Mouse (Mus musculus) forebrain, embryonic 13.5 days (tissue): ENCODE results near the gene Arid4b. TPM values are rescaled to one million over a fixed set of nuclear protein-coding genes. Genes with fewer than 3 reads are reported as not detected.

Experiments used
- ATAC-seq: fragments of 200-750 bp; cut with Nextera tagmentation; 2 replicates; pipeline ENCODE4 v1.8.0; 2017
- H3K27ac ChIP-seq: fragments of 300-500 bp; sonication (generic); 2 replicates; pipeline ENCODE4 v1.5.1; 2015; ENCODE audit warnings: inconsistent platforms, mild to moderate bottlenecking, moderate library complexity
- H3K27me3 ChIP-seq: fragments of 300-500 bp; sonication (generic); 2 replicates; pipeline ENCODE4 v1.6.1; 2015; ENCODE audit warnings: mild to moderate bottlenecking, inconsistent platforms
- H3K36me3 ChIP-seq: fragments of 300-500 bp; sonication (generic); 2 replicates; pipeline ENCODE4 v1.6.1; 2015; ENCODE audit warnings: mild to moderate bottlenecking, inconsistent platforms; ENCODE audit not compliant: poor library complexity, severe bottlenecking
- H3K4me1 ChIP-seq: fragments of 300-500 bp; sonication (generic); 2 replicates; pipeline ENCODE4 v1.6.1; 2015; ENCODE audit warnings: inconsistent platforms
- H3K4me2 ChIP-seq: fragments of 300-500 bp; sonication (generic); 2 replicates; pipeline ENCODE4 v1.6.1; 2015; ENCODE audit warnings: inconsistent platforms, mild to moderate bottlenecking, moderate library complexity
- H3K4me3 ChIP-seq: fragments of 300-500 bp; sonication (generic); 2 replicates; pipeline ENCODE4 v1.5.1; 2015; ENCODE audit warnings: mild to moderate bottlenecking, inconsistent platforms
- H3K9ac ChIP-seq: fragments of 300-500 bp; sonication (generic); 2 replicates; pipeline ENCODE4 v1.6.1; 2015; ENCODE audit warnings: mild to moderate bottlenecking, inconsistent platforms
- H3K9me3 ChIP-seq: fragments of 300-500 bp; sonication (generic); replicated peaks from 2 replicates; pipeline ENCODE4 v1.6.1; 2016; ENCODE audit warnings: inconsistent platforms
- WGBS: fragments of 180-500 bp; shearing (Covaris S2); methylation state at CpG from one replicate; pipeline ENCODE4 v1.1.7; 2015; 5-methylcytosine and 5-hydroxymethylcytosine counted together
- polyA plus RNA-seq: library from polyadenylated mRNA; unstranded; fragments of >200 nt; fragmentation: Nextera tagmentation; extraction: Ambion mirVana; gene quantifications from 2 replicates; pipeline ENCODE4 v1.2.1, GENCODE M21; 2015

Gene Arid4b
- polyA plus RNA-seq, 1 experiment from 2014 or later: 111 TPM

DNA sequence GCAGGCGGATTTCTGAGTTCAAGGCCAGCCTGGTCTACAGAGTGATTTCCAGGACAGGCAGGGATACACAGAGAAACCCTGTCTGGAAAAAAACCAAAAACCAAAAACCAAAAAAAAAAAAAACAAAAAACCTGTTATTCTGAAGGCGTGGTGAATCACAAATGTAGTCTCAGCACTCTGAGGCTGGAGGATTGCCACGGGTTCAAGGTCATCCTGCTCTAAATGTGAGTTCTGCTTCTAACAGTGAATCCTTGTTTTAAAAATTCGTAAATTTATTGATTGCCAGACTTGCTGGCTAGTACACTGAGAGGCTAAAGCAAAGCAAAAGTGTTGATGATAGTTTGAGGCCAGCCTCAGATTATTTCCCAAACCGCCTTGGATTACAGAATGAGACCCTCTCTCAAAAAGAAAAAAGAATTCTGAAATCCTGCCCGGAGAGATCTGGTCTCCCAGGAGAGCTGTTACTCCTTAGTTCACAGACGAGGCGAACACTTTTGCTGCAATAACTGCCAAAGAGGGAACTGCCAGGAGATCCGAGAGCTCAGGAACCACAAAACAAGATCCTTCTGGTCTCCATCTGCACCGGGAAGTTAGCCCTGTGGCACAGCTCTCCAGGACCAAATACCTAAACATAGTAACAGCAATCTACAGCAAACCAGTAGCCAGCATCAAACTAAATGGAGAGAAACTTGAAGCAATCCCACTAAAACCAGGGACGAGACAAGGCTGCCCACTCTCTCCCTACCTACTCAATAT, 27.0 kb upstream of the Arid4b start:
- Histone ChIP-seq H3K27ac (no peak overlapping the region), H3K27me3 (no peaks in the 10 kb centered on the region), H3K4me1 (peaks cover 16% of the 10 kb centered on the region), H3K9me3 (no peaks in the 10 kb centered on the region), H3K36me3 (no peaks in the 10 kb centered on the region), H3K4me3 (no peak overlapping the region), H3K4me2 (no peak overlapping the region), H3K9ac (no peak overlapping the region)
- no peak for ATAC-seq
- WGBS: 98% methylated on average over 11 of the region's 11 CpGs

DNA sequence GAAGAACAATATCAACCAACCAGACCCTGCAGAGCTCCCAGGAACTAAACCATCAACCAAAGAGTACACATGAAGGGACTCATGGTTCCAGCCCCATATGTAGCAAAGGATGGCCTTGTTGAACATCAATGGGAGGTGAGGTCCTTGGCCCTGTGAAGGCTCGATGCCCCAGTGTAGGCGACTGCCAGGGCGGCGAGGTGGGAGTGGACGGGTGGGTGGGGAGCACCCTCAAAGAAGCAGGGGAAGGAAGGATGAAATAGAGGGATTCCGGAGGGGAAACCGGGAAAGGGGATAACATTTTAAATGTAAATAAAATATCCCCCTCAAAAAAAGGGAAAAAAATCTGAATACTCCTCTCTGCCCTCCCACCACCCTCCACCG, 24.1 kb upstream of the Arid4b start:
- peaks cover 16% of the 10 kb centered on the region for H3K4me1 ChIP-seq
- H3K9ac ChIP-seq: peak overlapping the region; percentile 81
- no peaks in the 10 kb centered on the region for H3K27me3 ChIP-seq
- no peaks in the 10 kb centered on the region for H3K9me3 ChIP-seq
- H3K4me2 ChIP-seq: peak overlapping the region; percentile 87
- H3K36me3 ChIP-seq: no peaks in the 10 kb centered on the region
- H3K4me3 ChIP-seq: peak overlapping the region; percentile 55
- H3K27ac ChIP-seq: peak overlapping the region; percentile 87
- ATAC-seq: peak; percentile 66
- WGBS: 5% methylated on average over 8 of the region's 8 CpGs

DNA sequence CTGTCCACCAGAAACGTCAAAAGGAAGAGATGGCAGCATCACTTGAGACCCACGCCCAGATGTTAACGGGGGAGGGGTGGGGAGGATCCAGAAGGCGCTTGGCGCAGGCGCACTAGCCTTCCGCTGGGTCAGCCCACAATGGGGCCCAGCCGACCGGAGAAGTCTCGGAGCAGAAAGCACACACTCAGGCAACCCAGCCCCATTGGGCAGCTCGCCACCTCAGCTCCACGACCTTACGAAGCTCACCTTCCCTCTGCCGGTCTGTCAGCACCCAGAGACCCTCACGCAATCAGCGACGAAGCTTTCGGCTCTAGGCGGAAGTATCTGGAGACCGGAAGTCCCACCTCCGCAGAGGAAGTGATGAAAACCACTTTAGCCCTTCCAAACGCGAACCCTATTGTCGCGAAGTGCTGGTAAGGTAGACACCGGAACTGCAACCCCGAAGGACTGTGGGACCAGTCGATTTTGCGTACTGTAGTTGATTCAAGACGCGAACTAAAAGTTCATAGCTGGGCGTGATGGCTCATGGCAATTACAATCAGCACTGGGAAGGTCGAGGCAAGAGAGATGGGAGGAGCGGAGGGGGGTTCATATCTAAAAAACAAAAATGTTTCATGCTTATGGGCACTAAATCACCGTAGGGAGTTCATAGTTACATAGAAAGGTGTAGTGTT, 23.6 kb upstream of the Arid4b start, which contains the start of gene Tbce:
TSS of gene Tbce (minus strand) at position 347 of the 674 bp plus-strand sequence.
- ATAC-seq: peak; percentile 97
- Histone ChIP-seq H3K27ac (peak within 1 kb of the TSS; percentile 87), H3K4me1 (peaks cover 16% of the 10 kb centered on the region), H3K4me2 (peak within 1 kb of the TSS; percentile 87), H3K36me3 (no peaks in the 10 kb centered on the region), H3K4me3 (peak within 1 kb of the TSS; percentile 55), H3K9me3 (no peaks in the 10 kb centered on the region), H3K9ac (peak within 1 kb of the TSS; percentile 81), H3K27me3 (no peaks in the 10 kb centered on the region)
- WGBS: 1% methylated on average over 35 of the region's 35 CpGs

DNA sequence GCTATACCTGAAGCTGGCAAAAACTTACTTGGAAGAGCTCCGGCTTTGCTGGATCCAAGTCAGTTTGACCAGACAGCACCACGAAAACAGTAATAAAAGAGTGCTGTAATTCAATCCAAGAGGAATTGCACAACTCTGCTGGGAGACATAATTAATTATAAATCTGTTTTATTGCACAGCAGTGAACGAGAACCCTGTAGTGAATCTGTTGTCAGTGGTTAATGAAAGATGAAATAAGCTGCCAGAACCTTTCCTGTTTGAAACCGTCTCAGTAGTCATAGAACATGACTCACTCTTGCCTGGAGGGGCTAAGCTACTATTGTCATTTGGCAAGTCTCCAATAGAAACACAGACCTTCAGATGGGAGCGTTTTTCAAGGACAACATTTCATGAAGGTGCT, 22.8 kb upstream of the Arid4b start:
- no peaks in the 10 kb centered on the region for H3K27me3 ChIP-seq
- no peaks in the 10 kb centered on the region for H3K9me3 ChIP-seq
- 46% methylated on average over 5 of the region's 5 CpGs for WGBS
- H3K4me1 ChIP-seq: peaks cover 16% of the 10 kb centered on the region
- H3K27ac ChIP-seq: peak overlapping the region; percentile 87; the same call in 1 of the 2 replicates
- peak overlapping the region; percentile 55 for H3K4me3 ChIP-seq
- H3K9ac ChIP-seq: peak overlapping the region; percentile 81
- H3K36me3 ChIP-seq: no peaks in the 10 kb centered on the region
- H3K4me2 ChIP-seq: peak overlapping the region; percentile 87
- ATAC-seq: no peak

DNA sequence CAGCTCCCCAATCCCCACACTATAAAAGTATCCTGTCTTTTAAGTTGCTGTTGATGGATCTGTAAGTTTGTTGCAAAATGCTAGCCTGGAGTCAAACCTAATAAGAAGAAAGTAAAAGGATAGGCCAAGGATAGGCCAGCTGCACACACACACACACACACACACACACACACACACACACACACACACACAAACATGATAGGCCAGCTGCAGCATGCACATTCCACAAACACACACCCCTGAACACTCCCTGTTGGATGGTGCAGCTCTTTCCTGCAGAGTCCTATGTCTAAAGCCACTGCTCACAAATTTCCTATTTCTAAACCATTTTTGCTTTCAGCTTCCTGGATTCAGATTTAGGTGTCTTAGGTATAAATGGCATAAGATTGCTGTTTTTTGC, 19.2 kb upstream of the Arid4b start:
- no peak for ATAC-seq
- H3K27ac ChIP-seq: no peak overlapping the region
- peaks cover 24% of the 10 kb centered on the region for H3K36me3 ChIP-seq
- no peak overlapping the region for H3K9ac ChIP-seq
- H3K9me3 ChIP-seq: no peaks in the 10 kb centered on the region
- no peak overlapping the region for H3K4me2 ChIP-seq
- H3K4me1 ChIP-seq: peaks cover 7% of the 10 kb centered on the region; the same call in 1 of the 2 replicates
- no peak overlapping the region for H3K4me3 ChIP-seq
- H3K27me3 ChIP-seq: no peaks in the 10 kb centered on the region

DNA sequence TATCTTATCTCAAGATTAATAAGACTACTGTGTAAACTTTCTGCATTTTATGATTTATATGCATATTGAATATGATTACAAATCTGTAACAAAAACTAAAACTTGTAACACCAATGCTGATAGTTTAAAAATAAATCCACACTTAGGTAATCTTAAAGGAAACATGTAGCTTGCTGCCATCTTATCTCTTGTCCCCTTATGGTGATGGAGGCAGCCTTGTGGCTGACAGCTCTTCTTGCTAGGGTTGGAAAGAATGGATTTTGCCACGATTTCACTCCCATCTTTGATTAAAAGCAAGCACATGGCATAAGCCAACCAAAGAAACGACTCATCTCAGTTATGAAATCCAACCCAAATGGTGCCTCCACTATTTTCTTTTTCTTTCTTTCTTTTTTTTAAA, 18.5 kb upstream of the Arid4b start:
- ATAC-seq: no peak
- no peak overlapping the region for H3K4me3 ChIP-seq
- H3K9ac ChIP-seq: no peak overlapping the region
- H3K4me2 ChIP-seq: no peak overlapping the region
- H3K36me3 ChIP-seq: peaks cover 31% of the 10 kb centered on the region
- peaks cover 7% of the 10 kb centered on the region; the same call in 1 of the 2 replicates for H3K4me1 ChIP-seq
- no peak overlapping the region for H3K27ac ChIP-seq
- no peaks in the 10 kb centered on the region for H3K9me3 ChIP-seq
- no peaks in the 10 kb centered on the region for H3K27me3 ChIP-seq
- WGBS: 84% methylated on average over 2 of the region's 2 CpGs

DNA sequence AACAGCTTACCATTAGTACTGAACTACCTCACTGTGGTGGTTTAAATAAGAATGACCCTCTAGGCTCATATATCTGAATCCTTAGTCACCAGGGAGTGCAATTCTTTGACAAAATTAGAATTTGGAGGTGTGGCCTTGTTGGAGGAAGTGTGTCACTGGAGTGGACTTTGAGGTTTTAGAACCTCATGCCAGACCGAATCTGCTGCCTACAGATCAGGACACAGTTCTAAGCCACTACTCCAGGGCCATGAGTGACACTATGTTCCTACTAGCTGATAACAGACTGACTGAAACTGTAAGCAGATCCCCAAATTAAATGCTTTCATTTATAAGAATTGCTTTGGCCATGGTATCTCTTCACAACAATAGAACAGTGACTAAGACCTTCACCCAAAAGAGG, 13.2 kb upstream of the Arid4b start:
- Histone ChIP-seq H3K27ac (no peak overlapping the region), H3K27me3 (no peaks in the 10 kb centered on the region), H3K4me3 (no peak overlapping the region), H3K9me3 (no peaks in the 10 kb centered on the region), H3K9ac (no peak overlapping the region), H3K4me1 (no peaks in the 10 kb centered on the region), H3K36me3 (peaks cover 79% of the 10 kb centered on the region), H3K4me2 (no peak overlapping the region)
- 97% methylated on average over 1 of the region's 1 CpGs for WGBS
- no peak for ATAC-seq

DNA sequence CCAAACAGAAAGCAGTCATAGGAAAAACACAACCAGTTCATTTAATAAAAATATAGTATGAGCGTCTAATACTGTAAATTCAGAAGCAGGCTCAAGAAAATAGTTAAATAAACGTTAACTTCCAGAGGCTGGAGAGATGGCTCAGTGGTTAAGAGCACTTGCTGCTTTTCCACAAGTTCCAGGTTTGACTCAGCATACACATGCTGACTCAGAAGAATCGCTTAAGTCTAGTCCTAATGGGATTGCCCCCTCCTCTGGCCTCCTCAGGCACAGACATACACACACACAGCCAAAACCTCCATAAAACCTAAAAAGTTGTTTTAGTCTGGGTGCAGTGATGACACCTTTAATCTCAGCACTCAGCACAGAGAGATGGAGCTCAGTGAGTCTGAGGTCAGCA, 6.2 kb upstream of the Arid4b start:
- Histone ChIP-seq H3K9me3 (no peaks in the 10 kb centered on the region), H3K4me1 (peaks cover 17% of the 10 kb centered on the region), H3K27me3 (no peaks in the 10 kb centered on the region), H3K4me3 (no peak overlapping the region), H3K9ac (no peak overlapping the region), H3K4me2 (no peak overlapping the region), H3K27ac (no peak overlapping the region), H3K36me3 (peaks cover 57% of the 10 kb centered on the region)
- no peak for ATAC-seq
- WGBS: 95% methylated on average over 3 of the region's 3 CpGs

DNA sequence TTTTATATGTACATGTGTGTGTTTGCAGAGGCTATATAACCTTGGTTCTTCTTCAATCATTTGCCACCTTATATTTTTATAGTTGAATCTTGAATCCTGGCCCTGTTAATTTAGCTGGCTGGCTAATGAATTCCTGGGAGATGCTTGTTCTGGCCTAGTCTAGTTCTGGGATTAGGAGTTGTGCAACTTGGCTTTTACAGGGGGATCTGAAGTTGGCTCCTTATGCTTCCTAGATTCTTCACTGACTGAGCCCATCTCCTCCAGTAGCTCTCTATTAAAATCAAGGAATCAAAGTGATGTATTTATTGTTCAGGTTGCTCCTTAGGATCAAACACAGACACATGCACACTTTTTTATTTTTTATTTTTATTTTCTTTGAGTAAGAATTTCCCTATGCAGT, 3.5 kb upstream of the Arid4b start:
- no peak for ATAC-seq
- Histone ChIP-seq H3K27me3 (no peaks in the 10 kb centered on the region), H3K4me1 (peaks cover 23% of the 10 kb centered on the region)

DNA sequence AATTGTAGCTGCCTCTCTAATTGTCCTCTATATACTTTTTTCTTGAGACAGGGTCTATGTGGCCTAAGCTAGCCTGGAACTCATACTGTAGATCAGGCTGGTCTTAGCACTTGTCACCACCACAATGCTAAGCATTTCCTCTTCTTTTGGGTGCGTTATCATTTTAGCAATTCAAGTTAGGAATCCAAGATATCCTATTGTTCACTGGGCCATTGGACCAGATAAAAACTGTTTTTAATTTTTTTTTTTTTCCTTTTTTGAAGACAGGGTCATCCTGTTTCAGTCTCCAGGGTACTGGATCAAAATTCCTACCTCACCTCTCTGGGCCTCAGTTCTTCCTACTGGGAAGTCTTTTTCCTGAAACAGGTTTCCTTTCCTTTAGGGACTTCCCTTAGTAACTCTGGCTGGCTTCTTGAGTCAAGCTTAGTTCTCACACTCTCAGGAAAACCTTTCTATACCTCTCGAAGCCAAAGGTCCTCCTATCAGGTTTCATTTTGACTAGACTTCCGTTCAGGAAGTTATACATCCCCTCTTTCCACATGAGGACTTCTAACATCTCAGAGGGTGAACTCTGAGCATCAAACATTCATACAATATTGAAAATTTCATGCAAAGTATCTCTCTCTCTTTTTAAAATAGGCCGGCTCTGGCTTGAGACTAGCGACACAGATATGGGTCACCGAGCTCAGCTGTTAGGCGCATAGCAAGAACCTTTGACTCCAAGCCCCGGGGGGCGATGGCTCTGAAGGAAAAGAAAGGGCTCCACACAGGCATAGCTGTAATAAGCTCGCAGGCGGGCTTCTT, 621 bp upstream of the Arid4b start:
- WGBS: 7% methylated on average over 11 of the region's 11 CpGs
- Histone ChIP-seq H3K36me3 (peaks cover 8% of the 10 kb centered on the region; the same call in 1 of the 2 replicates), H3K9me3 (no peaks in the 10 kb centered on the region), H3K4me2 (peak overlapping the region; percentile 71), H3K27ac (peak overlapping the region; percentile 92), H3K4me3 (peak overlapping the region; percentile 98), H3K27me3 (no peaks in the 10 kb centered on the region), H3K4me1 (peaks cover 37% of the 10 kb centered on the region), H3K9ac (peak overlapping the region; percentile 82)
- no peak for ATAC-seq

More for the DNA sequence above, 3.5 kb upstream of the Arid4b start:
- Histone ChIP-seq H3K9me3 (no peaks in the 10 kb centered on the region), H3K4me2 (no peak overlapping the region), H3K9ac (no peak overlapping the region), H3K36me3 (peaks cover 29% of the 10 kb centered on the region), H3K27ac (no peak overlapping the region), H3K4me3 (no peak overlapping the region)

DNA sequence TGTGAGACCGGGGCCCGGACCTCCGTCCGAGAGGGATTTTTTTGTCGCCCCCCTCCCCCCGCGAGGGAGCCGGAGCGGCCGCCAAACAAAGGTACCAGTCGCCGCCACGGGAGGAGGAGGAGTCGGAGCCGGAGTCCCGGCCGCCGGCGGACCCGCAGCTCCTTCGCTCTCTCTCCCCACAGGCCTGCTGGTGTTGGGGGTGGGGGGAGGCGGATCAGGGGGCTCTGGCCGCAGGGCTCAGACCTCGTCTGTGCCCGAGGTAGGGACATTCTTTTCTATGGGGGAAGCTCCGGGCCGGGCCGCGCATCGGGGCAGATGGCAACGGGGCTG, 875 bp downstream of the Arid4b start:
- Histone ChIP-seq H3K9ac (peak overlapping the region; percentile 99), H3K4me1 (peaks cover 40% of the 10 kb centered on the region), H3K9me3 (no peaks in the 10 kb centered on the region), H3K4me3 (peak overlapping the region; percentile 98), H3K36me3 (peaks cover 18% of the 10 kb centered on the region), H3K27me3 (no peaks in the 10 kb centered on the region), H3K4me2 (peak overlapping the region; percentile 82), H3K27ac (peak overlapping the region; percentile 97)
- peak; percentile 42 for ATAC-seq
- WGBS: under 1% methylated on average over 23 of the region's 31 CpGs
